Mouse (Mus musculus): ENCODE measurements around the gene Dapp1. TPM values are rescaled to one million over a fixed set of nuclear protein-coding genes. Genes with fewer than 3 reads are reported as not detected.
A peak's percentile ranks its signal among the peaks of the same experiment; 100 is the strongest.

Gene Dapp1
- total RNA-seq (2021): 1 to 10 TPM; 2.9 to 4.5 TPM
- long read RNA-seq, experiment 1, partial matches to known transcripts: 0 of 2 reads
- long read RNA-seq, experiment 1, other reads (novel, unspliced or antisense): 1 of 2 reads
- long read RNA-seq, experiment 2, transcript Dapp1-201 (9 exons, 3,083 nt): major isoform, 10 of 13 reads
- long read RNA-seq, experiment 2, partial matches to known transcripts: 0 of 13 reads
- long read RNA-seq, experiment 2, other reads (novel, unspliced or antisense): 3 of 13 reads

GRCm38 (mm10) chr3:137981382-137981750, at the start of gene Dapp1:
Gene Dapp1 (minus strand): TSS chr3:137981545.
- peak; percentile 50 to 58 for DNase-seq (ENCODE audit: low spot score in 2 of 2)

GRCm38 (mm10) chr3:138030563-138030962, 49.2 kb upstream of the Dapp1 start:
- peak in 1 of 2 experiments; percentile 1 for DNase-seq (ENCODE audit: low spot score in 2 of 2)

GRCm38 (mm10) chr3:138029351-138029750, 48.0 kb upstream of the Dapp1 start:
- DNase-seq (ENCODE audit: low spot score in 2 of 2): peak; percentile 35 to 46

DNA sequence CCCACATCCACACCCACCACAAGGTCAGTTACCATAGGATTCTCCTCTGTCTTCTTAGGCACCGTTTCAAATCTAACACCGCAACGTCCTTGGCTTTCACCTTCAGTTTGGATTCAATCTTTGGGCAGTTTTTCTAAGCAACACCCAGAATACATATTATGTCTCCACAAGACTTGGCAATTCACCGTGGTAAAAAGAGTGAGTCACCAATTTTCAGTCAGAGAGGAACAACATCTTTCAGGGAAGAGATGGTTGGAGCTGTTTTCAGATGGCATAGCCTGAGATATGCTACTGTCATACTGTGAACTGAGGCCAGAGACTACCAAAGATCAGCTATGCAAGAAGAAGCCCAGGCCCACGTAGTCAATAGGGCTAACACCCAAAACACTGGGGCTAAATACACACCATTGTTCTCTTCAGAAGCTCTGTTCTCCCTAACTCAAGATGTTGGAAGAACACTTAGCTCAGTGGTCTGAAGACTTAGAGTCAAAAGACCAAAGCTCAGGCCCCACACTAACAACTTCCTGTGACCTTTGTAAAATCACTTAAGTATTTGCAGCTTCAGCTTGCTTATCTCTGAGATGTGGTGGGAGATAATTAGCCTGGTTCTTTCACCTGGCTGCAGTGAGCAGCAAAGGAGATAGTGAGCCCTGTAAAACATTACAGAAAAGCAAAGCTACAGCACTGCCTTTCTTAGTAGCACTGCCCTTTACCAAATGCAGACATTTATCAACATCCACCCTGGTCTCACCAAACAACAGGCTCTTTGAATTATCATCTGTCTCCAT, 46.4 kb upstream of the Dapp1 start:
- peak in 1 of 2 experiments; percentile 1 for DNase-seq (ENCODE audit: low spot score in 2 of 2)

- no peak for DNase-seq (ENCODE audit: low spot score in 2 of 2)
Observed at GRCm38 (mm10) chr3:138026286-138026685, 44.9 kb upstream of the Dapp1 start.

- DNase-seq (ENCODE audit: low spot score in 2 of 2): no peak
Observed at GRCm38 (mm10) chr3:138022651-138023050, 41.3 kb upstream of the Dapp1 start.

DNA sequence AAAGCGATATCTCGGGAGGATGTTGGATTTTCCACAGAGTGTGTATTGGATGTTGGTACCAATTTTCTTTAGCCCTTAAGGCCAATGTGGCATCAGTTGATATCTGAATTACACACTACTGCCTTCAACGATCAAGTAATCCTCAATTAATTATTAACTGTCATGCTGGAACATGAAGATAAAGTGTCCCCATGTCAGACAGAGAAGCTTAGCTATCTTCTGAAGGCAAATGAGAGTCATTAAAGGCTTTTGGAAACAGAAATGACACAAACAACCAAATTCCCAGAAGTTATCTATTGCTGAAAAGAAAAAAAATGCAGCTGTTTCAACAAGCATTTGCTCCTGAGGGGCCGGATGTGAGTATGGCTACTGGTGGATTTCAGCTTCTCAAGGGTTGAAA, 40.7 kb upstream of the Dapp1 start:
- DNase-seq (ENCODE audit: low spot score in 2 of 2): no peak

- DNase-seq (ENCODE audit: low spot score in 2 of 2): no peak
Observed at GRCm38 (mm10) chr3:138016810-138017209, 35.5 kb upstream of the Dapp1 start.

GRCm38 (mm10) chr3:138014725-138015124, 33.4 kb upstream of the Dapp1 start:
- DNase-seq (ENCODE audit: low spot score in 2 of 2): no peak

DNA sequence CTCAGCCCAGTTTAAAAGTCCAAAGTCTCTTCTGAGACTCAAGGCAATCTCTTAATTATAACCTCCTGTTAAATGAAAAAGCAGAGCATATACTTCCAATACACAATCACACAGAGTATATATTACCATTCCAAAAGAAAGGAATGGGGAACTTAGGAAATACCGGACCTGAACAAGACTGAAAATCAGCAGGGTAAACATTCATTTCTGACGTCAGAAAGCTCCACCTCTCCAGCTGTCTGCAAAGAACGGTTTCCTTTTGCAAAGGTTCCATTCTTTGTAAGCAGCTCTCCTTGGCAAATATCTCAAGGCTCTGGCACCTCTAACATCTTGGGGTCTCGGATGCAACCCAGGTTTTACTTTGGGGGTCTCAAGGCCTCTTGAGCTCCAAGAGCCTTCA, 31.0 kb upstream of the Dapp1 start:
- no peak for DNase-seq (ENCODE audit: low spot score in 2 of 2)

DNA sequence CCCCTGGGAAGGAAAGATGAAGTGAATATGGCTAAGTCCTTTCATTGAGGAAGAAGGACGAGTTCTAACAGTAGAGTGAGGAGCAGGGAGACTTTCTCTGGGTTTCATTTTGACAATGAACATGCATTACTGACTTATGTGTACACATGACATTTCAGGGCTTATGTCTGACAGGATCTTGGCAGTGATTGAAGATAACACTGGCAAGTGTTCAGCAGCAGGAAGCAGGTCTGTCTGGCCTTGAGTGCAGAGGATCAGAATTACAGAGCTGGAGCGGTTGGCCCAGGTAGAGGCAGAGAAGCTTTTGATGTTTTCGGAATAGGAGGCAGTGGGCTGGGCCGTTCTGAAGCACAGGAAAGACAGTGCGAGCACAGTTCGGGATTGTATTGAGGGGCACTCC, 26.8 kb upstream of the Dapp1 start:
- no peak for DNase-seq (ENCODE audit: low spot score in 2 of 2)

- no peak for DNase-seq (ENCODE audit: low spot score in 2 of 2)
Observed at GRCm38 (mm10) chr3:138006896-138007295, 25.6 kb upstream of the Dapp1 start.

DNA sequence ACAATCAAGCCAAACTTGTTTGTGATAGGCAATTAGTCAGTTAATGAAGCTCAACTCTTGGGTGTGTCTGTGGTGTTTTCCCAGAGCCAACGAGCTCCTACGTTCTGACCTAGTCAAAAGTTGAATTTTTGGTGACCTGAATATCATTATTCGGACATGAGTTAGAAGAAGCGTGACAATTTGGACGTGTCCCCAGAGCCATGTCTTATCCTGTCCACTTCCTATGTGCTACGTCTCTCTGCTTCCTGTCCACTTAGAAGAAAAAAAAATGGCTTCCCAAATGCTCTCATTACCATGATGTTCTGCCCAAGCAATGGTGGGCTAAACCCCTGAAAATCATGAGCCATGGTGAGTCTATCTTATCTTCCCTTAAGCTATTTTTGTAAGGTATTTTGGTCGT, 21.9 kb upstream of the Dapp1 start:
- no peak for DNase-seq (ENCODE audit: low spot score in 2 of 2)

DNA sequence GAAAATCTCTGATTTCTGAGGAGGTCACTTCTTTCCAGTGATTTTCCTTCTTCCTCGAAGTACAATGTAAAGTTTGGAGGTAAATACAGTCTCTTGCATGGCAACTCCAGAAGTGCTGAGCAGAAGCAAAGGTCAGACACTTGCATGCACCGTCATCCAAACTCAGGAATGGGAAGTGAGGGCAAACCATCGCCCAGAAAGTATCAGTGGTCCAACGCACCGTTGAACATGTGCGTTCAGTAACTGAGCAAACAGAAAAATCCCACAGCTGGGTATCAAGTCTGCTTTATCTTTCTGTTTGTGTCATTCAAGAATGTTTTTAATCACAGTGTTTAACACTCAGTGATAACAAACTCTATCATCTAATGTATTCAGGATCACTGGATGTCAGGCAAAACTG, 21.2 kb upstream of the Dapp1 start:
- no peak for DNase-seq (ENCODE audit: low spot score in 2 of 2)

DNA sequence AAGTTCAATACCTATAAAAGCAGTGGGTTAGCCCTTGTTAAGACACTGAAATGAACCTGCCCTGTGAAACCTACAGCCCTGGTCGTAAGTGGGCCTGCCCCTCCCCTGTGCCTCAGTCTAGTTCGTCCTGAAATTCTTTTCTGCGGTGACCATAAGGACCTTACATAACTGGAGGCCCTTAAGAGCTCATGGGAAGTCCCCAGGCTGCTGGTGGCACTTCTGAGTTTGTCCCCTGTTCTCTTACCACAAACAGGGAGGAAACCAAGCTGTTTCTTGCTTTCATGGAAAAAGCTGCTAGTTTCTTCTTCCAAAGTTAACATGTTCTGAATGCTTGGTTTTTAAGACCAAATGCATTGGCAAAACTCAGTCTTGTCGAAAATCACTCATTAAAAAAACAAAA, 20.5 kb upstream of the Dapp1 start:
- no peak for DNase-seq (ENCODE audit: low spot score in 2 of 2)

DNA sequence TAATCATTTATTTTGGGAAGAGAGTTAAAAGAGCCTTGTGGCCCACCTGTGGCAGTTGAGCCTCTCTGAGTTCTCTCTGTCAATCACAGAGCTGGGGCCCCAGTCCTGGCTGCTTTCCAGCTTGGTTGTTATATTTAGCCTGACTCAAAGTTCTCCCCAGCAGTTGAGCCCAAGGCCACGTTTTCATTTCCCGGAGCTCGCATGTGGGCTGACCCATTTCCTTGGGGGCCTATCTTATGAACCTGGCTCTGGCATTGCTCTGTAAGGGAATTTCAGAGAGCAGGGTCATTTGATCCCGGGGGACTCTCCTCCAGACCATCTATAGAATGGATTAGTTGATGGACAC, 19.4 kb upstream of the Dapp1 start:
- DNase-seq (ENCODE audit: low spot score in 2 of 2): peak; percentile 34 to 40

DNA sequence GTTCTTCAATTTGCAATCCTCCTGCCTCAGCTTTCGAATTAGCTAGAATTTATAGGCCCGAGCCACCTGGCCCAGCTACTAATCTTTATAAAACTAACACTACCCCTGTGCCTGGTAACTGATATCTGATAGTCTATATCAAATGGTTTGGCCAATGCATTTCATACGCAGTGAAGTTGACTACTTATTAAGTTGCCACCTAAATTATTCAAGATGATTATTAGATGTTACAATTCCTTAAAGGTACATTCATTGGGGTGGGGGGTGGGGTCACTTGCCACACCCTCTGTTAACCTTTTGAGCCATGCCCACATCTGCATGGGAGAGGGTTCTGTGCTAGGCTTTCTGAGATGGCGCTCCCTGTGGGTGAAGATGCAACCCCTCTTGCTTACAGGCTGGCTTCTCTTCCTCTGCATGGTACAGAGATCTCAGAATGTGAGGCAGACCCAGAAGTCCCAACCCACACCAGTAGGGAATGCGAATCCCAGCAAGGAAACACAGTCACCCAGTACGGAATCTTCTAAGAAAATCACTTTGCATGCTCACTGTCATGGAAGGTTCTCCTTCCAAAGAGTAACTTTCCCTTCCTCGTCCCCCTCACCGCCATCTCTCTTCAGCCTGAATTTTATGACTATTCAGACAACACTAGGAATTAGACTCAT, 18.8 kb upstream of the Dapp1 start:
- no peak for DNase-seq (ENCODE audit: low spot score in 2 of 2)

- DNase-seq (ENCODE audit: low spot score in 2 of 2): no peak
Observed at GRCm38 (mm10) chr3:137999224-137999790, 18.0 kb upstream of the Dapp1 start.

DNA sequence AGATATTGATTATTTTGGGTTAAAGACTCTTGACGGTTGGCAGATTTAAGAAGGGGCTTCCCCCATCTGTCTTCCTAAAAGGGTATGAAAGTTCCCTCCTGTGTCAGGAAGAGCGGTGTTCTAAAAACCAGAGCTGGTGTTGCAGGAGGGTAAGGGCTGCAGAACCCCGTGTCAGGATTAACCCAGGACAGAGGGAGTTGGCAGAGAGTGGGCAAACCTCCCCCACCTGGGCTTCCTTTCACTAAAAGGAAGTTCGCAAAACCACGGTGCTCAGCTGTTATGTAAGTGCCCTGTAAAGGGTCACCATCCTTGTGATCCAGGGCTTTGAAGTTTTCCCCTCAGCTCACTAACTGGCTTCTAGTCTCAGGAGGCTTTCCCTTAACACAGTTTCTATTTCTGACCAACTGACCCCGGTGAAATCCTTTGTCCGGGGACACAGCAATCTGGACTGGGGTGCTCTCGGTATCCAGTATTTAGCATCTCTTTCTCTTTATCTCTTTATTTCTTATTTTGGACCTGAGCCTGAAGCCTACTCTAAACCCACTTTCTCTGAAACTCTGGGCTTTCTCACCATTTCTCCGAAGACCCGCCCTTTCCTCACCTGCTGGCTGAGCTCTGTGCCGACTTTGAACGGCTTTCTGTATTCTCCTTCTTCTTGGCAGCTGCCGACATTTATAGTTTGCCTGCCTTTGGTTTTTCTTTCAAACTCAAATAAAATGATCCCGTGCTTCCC, 17.3 kb upstream of the Dapp1 start:
- no peak for DNase-seq (ENCODE audit: low spot score in 2 of 2)

- DNase-seq (ENCODE audit: low spot score in 2 of 2): no peak
Observed at GRCm38 (mm10) chr3:137995486-137995885, 14.1 kb upstream of the Dapp1 start.

- no peak for DNase-seq (ENCODE audit: low spot score in 2 of 2)
Observed at GRCm38 (mm10) chr3:137994196-137994595, 12.9 kb upstream of the Dapp1 start.
